Mouse (Mus musculus) thymus, adult 18-20 months (tissue): Measurements from ENCODE around the gene Psmb9.
A peak's percentile ranks its signal among the peaks of the same experiment; 100 is the strongest.
"Not testable (repeated sequence)": the region's sequence is repeated elsewhere in the genome, so short reads cannot be mapped to it uniquely, and the experiment has no call there.

Experiments used
- DNase-seq, 2 experiments: peaks; one replicate each; pipeline ENCODE4 v3.0.0; 2022; ENCODE audit warnings: mixed read lengths in 2 of 2

Psmb9 gene

DNA sequence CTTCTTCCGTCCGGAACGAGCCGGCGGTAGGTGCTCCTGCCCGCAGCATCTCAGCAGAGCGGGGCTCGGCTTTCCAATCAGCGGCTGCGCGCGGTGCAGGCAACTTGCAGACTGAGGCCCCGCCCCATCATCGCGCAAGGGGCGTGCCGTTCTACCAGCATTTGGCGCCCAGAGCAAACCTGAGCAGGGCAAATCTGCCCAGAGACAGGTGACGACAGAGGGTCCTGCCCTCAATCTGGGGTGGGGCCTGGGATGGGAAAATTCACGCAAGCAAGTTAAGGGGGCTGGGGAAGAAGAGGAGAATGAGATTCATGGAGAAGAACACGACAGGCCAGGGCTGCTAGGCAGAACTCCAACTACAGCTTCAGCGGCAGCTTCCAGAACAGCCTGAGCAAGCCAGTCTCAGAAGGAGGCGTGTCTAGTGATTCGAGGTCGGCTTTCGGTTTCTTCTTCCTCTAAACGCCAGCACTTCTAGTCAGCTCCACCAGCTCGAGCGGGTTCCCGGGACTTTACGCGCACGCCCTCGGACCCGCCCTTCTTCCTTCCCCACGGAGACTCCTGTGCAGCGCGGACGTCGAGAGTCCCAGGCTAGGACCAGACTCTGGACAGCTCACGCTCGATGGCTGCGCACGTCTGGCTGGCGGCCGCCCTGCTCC, at the start of gene Psmb9, which contains the start of gene Tap1:
TSS of gene Psmb9 (minus strand) at position 504 of the 656 bp plus-strand sequence.
TSS of gene Tap1 (plus strand) at position 293 of the 656 bp plus-strand sequence.
- peak; percentile 97 to 98 for DNase-seq

DNA sequence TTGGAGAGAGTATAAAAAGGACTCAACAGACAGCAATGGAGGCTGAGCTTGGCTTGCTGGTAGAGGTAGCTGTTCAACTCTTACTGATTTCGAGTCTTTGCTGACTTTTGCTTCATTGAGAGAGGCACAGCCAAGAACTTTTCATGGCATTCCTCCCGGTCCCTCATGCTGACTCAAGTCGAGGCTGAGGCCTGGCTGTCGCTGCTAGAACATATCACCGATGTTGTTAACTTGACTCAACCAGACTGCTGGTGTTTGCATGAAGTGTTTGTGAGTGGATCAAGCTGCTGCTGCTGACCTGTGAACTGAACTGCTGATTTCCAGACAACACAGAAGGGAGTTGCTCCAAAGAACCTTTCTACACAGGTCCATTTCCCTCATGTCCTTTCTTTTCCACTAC, 49.1 kb upstream of the Psmb9 start:
- peak in 1 of 2 experiments; percentile 3 for DNase-seq

DNA sequence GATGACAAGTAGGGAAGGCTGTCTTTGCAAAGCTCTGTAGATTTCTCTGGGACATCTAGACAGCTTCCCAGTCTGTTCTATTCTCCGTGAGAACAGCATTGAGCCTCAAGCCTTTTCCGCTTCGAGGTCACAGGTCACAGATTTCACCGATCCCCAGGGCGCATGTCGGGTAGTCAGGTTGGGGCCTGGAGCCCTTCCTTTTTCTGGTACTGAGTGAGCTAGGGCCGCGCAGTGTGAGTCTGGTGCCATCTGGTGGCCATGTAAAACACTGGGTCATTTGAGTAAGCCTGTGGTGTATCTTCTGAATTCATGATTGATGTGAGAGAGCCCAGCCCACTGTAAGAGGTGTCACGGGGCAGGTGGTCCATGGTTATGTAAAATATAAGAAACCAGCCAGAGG, 47.4 kb upstream of the Psmb9 start:
- DNase-seq, result peak; percentile 78 to 87

DNA sequence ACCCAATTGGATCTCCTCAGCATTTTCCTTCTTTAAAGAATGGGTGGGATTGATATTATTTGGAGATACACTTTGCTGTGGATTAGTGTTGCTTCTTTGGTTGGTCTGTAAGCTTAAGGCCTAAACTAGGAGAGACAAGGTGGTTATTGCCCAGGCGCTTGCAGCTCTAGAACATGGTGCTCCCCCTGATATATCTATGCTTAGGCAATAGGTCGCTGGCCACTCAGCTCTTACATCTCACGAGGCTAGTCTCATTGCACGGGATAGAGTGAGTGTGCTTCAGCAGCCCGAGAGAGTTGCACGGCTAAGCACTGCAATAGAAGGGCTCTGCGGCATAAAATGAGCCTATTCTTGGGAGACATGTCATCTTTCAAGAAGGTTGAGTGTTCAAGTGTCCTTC, 44.5 kb upstream of the Psmb9 start:
- DNase-seq, result peak in 1 of 2 experiments; percentile 1

DNA sequence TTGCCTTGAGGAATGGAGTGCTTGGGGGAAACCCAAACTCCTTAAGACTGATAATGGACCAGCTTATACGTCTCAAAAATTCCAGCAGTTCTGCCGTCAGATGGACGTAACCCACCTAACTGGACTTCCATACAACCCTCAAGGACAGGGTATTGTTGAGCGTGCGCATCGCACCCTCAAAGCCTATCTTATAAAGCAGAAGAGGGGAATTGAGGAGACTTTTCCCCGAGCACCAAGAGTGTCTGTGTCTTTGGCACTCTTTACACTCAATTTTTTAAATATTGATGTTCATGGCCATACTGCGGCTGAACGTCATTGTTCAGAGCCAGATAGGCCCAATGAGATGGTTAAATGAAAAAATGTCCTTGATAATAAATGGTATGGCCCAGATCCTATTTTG, 43.4 kb upstream of the Psmb9 start:
- DNase-seq, result peak in 1 of 2 experiments; percentile 6

DNA sequence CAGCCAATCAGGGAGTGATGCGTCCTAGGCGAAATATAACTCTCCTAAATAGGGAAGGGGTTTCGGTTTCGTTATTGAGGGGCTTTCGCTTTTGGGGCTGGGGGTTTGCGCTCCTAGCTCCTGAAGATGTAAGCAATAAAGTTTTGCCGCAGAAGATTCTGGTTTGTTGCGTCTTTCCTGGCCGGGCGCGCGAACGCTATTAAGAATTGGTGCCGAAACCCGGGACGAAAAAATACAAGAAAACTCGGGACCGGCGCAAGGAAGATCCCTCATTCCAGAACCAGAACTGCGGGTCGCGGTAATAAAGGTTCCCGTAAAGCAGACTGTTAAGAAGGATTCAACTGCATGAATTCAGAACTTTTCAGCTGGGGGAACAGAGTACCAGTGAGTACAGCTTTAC, 38.3 kb upstream of the Psmb9 start:
- not testable (repeated sequence) for DNase-seq

DNA sequence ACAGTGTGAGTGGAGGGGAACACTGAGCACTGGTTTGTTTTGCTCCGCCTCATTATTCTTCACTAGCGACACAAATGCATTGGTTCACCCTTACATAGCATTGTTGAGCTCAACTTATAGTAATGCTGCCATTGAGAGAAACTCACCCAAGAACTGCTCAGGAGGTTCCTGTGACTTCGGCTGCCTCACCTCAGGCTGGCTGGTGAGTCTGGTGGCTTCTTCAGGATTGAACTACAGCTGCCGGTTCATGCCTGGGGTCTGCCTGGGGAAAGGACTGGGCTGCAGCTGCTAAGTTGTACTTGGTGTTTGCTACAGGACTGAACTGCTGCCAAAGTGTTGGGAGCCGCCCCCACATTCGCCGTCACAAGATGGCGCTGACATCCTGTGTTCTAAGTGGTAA, 37.9 kb upstream of the Psmb9 start:
- no peak for DNase-seq

DNA sequence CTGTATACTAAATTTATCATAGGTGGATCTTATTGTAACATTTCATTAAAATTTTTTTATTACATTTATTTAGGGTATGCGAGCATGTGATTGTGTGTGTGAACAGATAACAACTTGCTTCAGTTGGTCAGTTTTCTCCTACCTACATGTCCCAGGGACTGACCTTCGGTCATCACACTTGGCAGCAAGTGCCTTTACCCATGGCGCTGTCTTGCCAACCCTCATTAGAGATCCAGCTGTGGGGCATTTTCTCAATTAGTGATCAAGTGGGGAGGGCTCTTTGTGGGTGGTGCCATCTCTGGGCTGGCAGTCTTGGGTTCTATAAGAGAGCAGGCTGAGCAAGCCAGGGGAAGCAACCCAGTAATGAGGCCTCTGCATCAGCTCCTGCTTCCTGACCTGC, 37.3 kb upstream of the Psmb9 start:
- no peak for DNase-seq

DNA sequence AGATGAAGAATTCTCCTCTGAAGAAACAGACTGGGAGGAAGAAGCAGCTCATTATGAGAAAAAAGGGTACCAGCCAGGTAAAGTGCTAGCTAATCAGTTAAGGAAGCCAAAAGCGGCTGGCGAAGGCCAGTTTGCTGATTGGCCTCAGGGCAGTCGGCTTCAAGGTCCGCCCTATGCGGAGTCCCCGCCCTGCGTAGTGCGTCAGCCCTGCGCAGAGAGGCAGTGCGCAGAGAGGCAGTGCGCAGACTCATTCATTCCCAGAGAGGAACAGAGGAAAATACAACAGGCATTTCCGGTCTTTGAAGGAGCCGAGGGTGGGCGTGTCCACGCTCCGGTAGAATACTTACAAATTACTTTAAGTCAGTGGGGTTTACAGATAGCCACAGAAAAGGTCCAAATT, 32.8 kb upstream of the Psmb9 start:
- DNase-seq, result not testable (repeated sequence)

DNA sequence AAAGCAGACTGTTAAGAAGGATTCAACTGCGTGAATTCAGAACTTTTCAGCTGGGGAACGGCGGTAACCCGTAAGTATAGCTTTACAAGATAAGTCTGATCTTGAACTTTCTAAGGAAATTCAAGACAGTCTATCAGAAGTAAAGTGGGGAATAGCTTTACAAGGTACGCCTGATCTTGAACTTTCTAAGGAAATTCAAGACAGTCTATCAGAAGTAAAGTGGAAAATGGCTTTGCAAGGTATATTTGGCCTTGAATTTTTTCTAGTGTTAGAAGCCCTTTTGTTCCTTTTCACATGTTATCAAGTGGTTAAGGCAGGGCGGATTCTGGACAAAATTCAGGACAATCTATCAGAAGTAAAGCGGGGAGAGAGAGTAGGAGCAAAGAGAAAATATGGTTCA, 32.2 kb upstream of the Psmb9 start:
- DNase-seq, result not testable (repeated sequence)

DNA sequence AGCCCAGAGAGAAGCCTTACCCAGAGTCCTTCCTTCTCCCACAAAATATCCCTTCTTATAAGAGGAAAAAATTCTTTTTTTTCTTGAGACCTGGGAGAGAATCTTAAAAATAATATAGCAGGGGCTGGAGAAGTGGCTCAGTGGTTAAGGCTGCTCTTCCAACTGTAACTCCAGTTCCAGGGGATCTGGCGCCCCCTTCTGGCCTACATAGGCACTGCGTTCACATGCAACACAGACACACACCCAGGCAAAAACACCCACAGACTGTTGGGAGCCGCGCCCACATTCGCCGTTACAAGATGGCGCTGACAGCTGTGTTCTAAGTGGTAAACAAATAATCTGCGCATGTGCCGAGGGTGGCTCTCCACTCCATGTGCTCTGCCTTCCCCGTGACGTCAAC, 31.5 kb upstream of the Psmb9 start:
- peak in 1 of 2 experiments; percentile 72 for DNase-seq

DNA sequence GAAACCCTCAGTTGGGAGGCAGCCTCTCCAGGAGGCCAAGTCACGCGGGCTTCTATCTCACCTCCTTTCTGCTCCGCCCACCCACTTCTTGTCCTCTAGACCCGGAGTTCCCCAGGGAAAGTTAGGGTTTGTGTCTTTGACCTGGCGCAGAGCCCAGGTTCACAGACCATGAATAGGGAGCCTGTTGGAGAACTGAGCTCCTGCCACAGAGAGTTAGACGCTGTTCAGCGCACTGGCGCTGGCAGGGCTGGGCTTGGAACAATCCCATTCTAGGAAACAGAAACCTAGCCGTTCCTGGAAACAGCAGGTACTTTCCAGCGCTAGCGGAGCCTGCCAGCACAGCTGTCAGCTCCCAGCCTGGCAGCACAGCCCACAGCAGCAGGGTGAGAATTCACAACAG, 31.1 kb upstream of the Psmb9 start:
- peak in 1 of 2 experiments; percentile 46 for DNase-seq

DNA sequence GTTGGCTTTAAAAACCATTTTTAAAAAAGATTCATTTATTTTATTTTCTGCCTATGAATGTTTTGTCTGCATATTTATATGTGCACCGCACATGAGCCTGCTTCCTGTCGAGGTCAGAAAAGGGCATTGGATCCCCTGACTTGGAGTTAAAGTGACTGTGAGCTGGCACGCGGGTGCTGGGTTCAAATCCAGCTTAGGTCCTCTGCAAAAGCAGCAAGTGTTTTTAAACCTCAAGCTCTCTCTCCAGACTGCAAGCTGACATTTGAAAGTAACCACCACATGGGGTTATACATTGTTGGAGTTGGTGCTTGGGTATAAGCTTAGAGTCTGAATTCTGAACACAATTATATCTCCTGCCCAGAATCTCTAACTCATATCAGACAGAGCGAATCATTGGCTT, 30.4 kb upstream of the Psmb9 start:
- peak in 1 of 2 experiments; percentile 3 for DNase-seq

DNA sequence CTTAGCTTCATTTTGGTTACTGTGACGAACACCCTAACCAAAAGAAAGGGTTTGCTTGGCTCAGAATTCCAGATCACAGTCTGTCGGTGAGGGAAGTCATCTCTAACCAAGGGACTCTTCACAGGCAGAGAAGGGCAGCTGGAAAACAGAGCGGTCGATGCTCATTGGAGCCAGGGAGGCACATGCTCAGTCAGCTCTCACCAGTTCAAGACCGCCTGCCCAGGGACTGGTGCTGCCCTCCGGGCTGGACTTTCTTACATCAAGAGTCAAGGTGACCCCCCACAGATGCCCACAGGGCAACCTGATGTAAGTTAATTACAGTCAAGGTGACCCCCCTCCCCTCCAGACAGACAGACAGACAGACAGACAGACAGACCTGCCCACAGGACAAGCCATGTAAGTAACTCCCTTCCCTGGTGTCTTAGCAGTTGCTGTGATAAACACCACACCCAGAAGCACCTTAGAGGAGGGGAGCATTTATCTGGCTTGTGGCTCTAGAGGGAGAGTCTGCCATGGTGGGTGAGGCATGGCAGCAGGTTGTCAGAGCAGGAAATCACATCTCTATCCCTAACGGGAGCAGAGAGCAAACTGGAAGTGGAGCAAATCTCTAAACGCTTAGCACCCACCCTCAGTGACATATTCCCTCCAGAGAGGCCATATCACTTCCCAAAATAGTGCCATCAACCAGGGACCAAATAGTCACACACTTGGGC, 29.8 kb upstream of the Psmb9 start:
- DNase-seq, result peak in 1 of 2 experiments; percentile 7

DNA sequence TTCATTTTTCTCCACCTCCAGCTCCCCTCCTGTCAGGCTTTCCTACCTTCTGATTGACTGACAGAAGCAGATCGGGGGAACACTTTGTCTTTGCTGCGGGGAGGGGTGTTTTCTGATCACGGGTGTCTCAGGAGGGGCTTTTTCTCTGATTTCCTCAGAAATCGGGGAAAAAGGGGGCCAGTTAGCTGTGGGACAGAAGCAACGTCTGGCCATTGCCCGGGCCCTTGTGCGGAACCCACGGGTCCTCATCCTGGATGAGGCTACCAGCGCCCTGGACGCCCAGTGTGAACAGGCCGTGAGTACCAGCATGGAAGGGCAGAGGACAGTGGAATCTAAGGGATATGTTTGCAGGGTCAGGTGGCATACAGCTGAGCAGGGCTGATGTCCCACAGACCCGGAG, 27.6 kb upstream of the Psmb9 start:
- DNase-seq, result peak in 1 of 2 experiments; percentile 4

DNA sequence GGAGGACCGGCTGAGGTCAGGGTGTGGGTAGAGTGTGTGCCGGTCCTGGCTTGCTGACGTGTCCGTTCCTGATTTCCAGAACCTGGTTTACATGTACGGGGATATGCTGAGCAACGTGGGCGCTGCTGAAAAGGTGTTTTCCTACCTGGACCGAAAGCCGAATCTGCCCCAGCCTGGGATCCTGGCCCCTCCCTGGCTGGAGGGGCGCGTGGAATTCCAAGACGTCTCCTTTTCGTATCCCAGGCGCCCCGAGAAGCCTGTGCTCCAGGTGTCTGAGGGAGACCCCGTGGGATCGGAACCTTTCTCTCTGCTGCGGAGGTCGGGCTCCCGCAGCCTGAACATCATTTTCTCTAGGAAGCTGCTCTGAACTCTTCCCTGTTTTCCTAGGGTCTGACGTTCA, 26.4 kb upstream of the Psmb9 start:
- no peak for DNase-seq

DNA sequence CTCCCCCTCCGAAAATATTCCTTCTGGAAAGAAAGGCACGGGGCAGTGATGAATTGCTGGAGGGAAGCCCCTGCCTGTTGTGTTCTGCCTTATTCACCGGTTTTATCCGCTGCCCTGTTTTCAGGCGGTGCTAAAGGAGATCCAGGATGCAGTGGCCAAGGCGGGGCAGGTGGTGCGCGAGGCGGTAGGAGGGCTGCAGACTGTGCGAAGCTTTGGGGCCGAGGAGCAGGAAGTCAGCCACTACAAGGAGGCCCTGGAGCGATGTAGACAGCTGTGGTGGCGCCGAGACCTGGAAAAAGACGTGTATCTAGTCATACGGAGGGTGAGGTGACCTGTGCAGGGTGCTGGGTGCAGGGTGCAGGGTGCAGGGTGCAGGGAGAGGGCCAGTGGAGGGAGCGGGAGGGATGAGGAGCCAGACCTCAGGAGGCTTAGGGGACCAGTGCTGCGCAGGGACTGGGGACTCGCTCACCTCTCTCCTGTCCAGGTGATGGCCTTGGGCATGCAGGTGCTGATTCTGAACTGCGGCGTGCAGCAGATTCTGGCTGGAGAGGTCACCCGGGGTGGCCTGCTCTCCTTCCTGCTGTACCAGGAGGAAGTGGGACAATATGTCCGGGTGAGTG, 24.3 kb upstream of the Psmb9 start:
- peak; percentile 74 to 80 for DNase-seq

DNA sequence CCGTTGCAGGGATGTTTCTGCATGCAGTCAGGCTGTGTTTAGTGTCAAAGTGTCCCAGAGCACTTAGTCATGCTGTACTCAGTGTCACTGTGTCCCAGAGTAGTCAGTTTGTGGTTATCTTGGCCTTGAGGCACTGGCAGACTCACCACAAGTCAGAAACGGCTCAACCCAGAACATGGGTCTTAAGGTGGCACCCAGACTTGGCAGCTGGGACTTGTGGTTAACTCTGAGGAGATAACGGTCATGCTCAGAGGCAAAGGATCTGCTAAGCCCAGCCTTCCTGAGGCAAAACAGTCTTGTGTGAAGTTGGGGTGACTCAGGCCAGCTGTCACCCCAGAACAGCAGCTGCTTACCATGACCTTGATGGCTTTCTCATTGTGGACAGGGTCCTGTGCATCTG, 23.0 kb upstream of the Psmb9 start:
- peak in 1 of 2 experiments; percentile 69 for DNase-seq

DNA sequence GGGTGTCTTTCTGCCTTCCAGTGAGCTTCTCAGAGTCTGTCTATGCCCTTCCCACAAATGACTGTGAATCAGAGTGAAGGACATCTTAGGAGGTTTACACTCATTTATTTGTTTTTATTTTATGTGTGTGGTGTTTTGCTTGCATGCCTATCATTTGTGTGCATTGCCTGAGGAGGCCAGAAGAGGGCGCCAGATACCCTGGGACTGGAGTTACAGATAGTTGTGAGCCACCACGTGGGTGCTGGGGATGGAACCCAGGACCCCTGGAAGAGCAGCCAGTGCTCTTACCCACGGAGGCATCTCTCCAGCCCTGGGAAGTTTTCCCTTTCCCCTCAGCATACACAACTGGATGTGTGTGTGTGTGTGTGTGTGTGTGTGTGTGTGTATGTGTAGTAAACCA, 22.1 kb upstream of the Psmb9 start:
- peak in 1 of 2 experiments; percentile 23 for DNase-seq

DNA sequence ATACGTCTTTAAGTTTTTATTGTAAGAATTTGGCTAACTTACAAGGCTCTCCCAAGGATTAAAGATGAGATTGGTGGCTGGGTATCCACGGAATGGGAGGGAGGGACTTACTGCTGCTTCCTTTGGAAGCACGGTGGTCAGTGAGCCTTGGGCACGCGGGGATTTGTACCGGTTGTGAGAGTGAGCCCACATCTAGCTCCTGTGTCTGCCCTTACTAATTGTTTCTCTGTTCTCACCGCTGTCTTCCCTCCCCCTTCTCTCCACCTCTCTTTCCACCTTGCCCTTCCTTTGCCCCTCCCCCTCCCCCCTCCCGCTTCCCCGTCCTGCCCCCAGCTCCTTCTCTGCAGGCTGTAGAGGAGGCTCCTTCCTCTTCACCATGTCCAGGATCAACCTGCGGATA, 20.9 kb upstream of the Psmb9 start:
- DNase-seq, result no peak

DNA sequence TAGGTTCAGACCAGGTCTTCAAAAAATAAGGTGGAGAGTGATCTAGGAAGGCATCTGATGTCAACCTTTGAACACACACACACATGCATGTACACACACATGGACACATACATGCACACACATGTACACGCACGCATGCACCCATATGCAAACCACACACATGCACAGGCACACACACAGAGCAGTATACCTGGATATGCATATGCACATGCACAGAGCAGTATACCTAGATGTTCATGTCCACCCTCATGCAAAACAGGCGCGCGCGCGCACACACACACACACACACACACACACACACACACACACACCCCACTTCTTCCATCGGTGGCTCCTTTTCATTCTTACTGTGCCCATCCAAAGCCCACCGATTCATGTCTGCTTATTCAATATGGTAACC, 20.3 kb upstream of the Psmb9 start:
- DNase-seq, result peak in 1 of 2 experiments; percentile 12

DNA sequence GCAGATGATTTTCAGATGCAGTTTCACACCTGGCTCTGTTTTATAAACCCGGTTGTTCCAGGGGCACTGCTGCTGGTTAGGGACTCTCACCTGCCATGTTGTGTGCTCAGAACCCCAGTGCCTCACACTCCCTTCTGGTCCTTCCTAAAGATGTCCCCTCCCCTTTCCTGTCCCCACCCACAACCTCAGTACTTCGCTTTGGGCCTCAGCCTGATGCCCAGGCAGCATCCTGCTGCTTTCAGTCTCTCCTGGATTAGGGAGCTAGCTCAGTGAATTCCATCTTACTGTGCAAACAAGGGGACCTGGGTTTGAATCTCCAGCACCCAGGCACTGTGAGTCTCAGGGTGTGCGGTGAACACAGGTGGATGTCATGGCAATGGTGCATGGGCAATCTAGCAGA, 19.9 kb upstream of the Psmb9 start:
- DNase-seq, result peak in 1 of 2 experiments; percentile 62

DNA sequence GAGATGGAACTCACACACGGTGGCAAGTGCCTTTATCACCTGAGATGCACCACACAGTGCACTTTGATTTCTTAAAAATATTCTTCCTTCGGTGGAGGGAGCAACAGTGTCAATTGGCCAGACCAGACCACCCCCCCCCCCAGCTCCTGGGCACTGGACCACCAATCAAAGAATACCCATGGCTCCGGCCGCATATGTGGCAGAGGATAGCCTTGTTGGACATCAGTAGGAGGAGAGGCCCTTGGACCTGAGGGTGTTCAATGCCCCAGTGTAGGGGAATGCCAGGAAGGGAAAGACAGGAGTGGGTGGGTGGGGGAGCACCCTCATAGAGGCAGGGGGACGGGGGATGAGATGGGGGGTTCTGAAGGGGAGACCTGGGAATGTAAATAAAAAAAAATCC, 19.2 kb upstream of the Psmb9 start:
- peak in 1 of 2 experiments; percentile 14 for DNase-seq

DNA sequence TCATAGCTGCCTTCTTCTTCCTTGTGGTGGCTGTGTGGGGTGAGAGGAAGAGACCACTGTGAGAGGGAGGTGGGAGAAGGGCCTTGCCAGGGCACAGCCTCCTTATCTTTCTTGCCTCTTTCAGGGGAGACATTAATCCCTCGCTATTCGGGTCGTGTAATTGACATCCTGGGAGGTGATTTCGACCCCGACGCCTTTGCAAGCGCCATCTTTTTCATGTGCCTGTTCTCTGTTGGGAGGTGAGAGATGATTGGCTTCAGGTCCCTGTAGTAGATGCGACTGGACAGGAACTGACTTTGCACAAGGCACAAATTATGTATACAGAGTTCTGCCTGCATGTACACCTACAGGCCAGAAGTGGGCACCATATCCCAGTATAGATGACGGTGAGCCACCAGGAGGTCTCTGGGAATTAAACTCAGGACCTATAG, 18.2 kb upstream of the Psmb9 start:
- peak in 1 of 2 experiments; percentile 41 for DNase-seq
